Mouse (Mus musculus) heart, embryonic 16.5 days (tissue): ENCODE results near the gene Klhl31. TPM values are rescaled to one million over a fixed set of nuclear protein-coding genes. Genes with fewer than 3 reads are reported as not detected.

ENCODE experiments used
- ATAC-seq: fragments of 200-750 bp; cut with Nextera tagmentation; replicated peaks from 2 replicates; pipeline ENCODE4 v1.8.0; 2017; ENCODE audit warnings: moderate number of reproducible peaks; ENCODE audit not compliant: insufficient read depth, low FRiP score; ENCODE audit errors: extremely low read depth
- H3K27ac ChIP-seq: fragments of 300-500 bp; sonication (generic); 2 replicates; pipeline ENCODE4 v1.5.1; 2014; ENCODE audit warnings: mild to moderate bottlenecking, low read length, control low read depth, moderate library complexity
- H3K27me3 ChIP-seq: fragments of 300-500 bp; sonication (generic); 2 replicates; pipeline ENCODE4 v1.6.1; 2014; ENCODE audit warnings: low read length, mixed read lengths; ENCODE audit not compliant: control insufficient read depth, insufficient read depth
- H3K36me3 ChIP-seq: fragments of 300-500 bp; sonication (generic); 2 replicates; pipeline ENCODE4 v1.6.1; 2014; ENCODE audit not compliant: control insufficient read depth, insufficient read depth
- H3K4me1 ChIP-seq: fragments of 300-500 bp; sonication (generic); 2 replicates; pipeline ENCODE4 v1.6.1; 2014; ENCODE audit warnings: low read length, mixed read lengths; ENCODE audit not compliant: control insufficient read depth, insufficient read depth
- H3K4me2 ChIP-seq: fragments of 300-500 bp; sonication (generic); 2 replicates; pipeline ENCODE4 v1.6.1; 2014; ENCODE audit warnings: low read depth, mild to moderate bottlenecking, control low read depth, low read length
- H3K4me3 ChIP-seq: fragments of 300-500 bp; sonication (generic); 2 replicates; pipeline ENCODE4 v1.5.1; 2014; ENCODE audit warnings: mild to moderate bottlenecking, control low read depth, low read length
- H3K9ac ChIP-seq: fragments of 300-500 bp; sonication (generic); 2 replicates; pipeline ENCODE4 v1.6.1; 2014; ENCODE audit warnings: low read length, control low read depth
- H3K9me3 ChIP-seq: fragments of 300-500 bp; sonication (generic); replicated peaks from 2 replicates; pipeline ENCODE4 v1.6.1; 2016; ENCODE audit warnings: low read length; ENCODE audit not compliant: control insufficient read depth
- WGBS: fragments of 180-500 bp; shearing (Covaris S2); extraction: QIAGEN DNeasy Blood & Tissue Kit; methylation state at CpG from one replicate; pipeline ENCODE4 v1.1.7; 2014; 5-methylcytosine and 5-hydroxymethylcytosine counted together
- polyA plus RNA-seq: library from polyadenylated mRNA; unstranded; fragments of >200 nt; fragmentation: Nextera tagmentation; extraction: Ambion mirVana; gene quantifications from 2 replicates; pipeline ENCODE4 v1.2.1, GENCODE M21; 2015

Gene Klhl31
- polyA plus RNA-seq, 1 experiment from 2014 or later, result 59.9 TPM

DNA sequence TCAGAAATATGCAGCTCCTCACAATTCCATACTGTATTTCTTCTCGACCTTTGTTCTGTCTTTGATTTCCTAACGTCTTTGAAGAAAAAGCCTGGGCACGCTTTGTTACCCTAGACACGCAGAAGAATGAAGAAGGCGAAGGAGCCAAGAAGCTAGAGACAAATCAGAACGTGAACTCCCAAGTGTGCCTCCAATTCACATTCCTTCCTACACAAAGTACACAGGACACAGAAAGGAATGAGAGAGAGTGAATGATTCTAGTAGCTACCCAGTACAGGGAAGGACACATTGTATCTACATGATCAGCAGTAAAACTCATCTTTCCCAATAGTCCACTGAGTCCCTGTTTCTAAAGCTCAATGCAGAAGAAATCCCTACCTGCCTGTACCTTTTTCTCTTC, 33.8 kb downstream of the Klhl31 start:
- H3K4me3 ChIP-seq, result no peak overlapping the region
- no peak overlapping the region for H3K27ac ChIP-seq
- no peak for ATAC-seq
- no peaks in the 10 kb centered on the region for H3K27me3 ChIP-seq
- 79% methylated on average over 6 of the region's 6 CpGs for WGBS
- H3K4me2 ChIP-seq, result no peak overlapping the region
- H3K36me3 ChIP-seq, result no peaks in the 10 kb centered on the region
- H3K9ac ChIP-seq, result no peak overlapping the region
- peaks cover 6% of the 10 kb centered on the region for H3K9me3 ChIP-seq
- no peaks in the 10 kb centered on the region for H3K4me1 ChIP-seq

DNA sequence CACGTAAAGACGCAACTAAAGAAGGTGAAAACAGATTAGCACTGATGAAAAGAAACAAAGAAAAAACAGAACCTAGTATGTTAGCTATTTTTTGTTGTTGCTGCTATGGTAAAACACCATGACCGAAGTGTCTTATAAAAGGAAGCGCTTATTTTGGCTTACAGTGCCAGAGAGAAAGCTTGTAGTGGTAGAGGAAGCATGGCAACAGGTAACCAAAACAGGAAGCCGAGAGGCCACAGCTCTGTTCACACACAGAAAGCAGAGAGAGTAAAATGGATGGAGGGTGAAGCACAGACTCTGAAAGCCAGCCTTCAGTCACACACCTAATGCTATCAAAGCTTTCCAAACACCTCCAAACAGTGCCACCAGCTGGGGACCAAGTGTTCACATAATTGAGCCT, 34.7 kb downstream of the Klhl31 start:
- 91% methylated on average over 5 of the region's 5 CpGs for WGBS

DNA sequence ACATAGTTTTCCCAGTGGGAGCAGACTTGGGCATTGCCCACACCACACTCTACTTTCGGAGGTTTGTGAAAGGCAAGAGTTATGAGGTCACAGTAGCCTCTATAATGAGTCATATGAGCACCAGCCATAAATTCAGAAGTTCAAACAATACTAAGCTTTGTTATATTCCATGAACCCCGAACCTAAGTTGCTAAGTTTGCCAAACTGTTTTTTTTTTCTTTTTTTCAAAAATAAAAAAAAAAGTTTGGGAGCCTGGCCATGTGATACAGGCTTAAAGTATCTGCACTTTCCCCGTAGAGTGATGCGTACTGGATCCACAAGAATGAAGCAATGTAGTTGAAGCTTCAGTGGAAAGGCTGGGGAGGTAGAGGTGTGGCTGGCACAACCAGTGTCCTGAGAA, 36.9 kb downstream of the Klhl31 start:
- ATAC-seq, result no peak
- no peaks in the 10 kb centered on the region for H3K27me3 ChIP-seq
- no peak overlapping the region for H3K4me3 ChIP-seq
- H3K9me3 ChIP-seq, result peaks cover 6% of the 10 kb centered on the region
- no peak overlapping the region for H3K27ac ChIP-seq
- no peaks in the 10 kb centered on the region for H3K4me1 ChIP-seq
- 85% methylated on average over 4 of the region's 4 CpGs for WGBS
- H3K4me2 ChIP-seq, result no peak overlapping the region
- H3K36me3 ChIP-seq, result no peaks in the 10 kb centered on the region
- no peak overlapping the region for H3K9ac ChIP-seq

More for the DNA sequence above, 34.7 kb downstream of the Klhl31 start:
- Histone ChIP-seq H3K27ac (no peak overlapping the region), H3K4me1 (no peaks in the 10 kb centered on the region), H3K4me3 (no peak overlapping the region), H3K27me3 (no peaks in the 10 kb centered on the region), H3K4me2 (no peak overlapping the region), H3K9me3 (peaks cover 6% of the 10 kb centered on the region), H3K9ac (no peak overlapping the region), H3K36me3 (no peaks in the 10 kb centered on the region)
- ATAC-seq, result no peak

DNA sequence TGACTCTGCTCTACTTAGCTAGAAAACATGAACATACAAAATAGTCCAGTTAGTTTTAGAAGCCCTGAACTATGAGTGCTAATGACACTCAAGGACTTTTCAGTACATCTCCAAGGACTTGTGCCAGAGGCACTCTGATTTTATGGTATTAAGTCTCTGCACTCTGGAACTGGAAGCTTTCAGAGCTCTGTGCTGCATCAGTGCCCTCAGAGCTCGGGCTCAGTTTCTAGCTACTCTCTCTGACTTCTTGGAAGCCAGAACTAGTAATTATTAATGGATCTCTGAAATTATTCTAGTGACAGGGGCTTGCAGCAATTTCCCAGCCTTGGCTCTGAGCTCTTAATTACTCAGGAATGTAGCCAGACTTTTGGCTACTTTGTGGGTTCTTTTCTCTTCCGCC, 37.7 kb downstream of the Klhl31 start:
- Histone ChIP-seq H3K9ac (no peak overlapping the region), H3K4me2 (no peak overlapping the region), H3K27ac (no peak overlapping the region), H3K27me3 (no peaks in the 10 kb centered on the region), H3K4me3 (no peak overlapping the region), H3K9me3 (peaks cover 6% of the 10 kb centered on the region), H3K36me3 (no peaks in the 10 kb centered on the region), H3K4me1 (no peaks in the 10 kb centered on the region)
- ATAC-seq, result no peak
- WGBS, result 75% methylated on average over 2 of the region's 2 CpGs

DNA sequence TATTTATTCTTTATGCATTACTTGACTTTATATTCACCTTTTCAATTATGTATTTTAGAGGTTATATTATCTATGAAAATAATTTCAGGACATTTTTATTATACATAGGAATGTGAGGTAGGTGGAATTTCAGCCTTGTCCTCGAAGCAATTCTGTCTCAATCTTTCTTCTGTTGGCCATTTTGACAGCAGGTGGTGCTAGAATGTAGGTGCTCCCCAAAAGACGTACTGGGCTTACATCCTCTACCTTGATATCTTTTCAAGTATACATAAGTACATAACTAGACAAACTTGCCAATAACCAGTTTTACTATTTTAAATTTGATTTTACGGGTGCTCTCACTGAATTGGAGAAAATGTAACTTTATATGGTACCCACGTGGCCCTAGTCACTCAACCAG, 48.6 kb downstream of the Klhl31 start:
- no peak for ATAC-seq
- Histone ChIP-seq H3K9ac (no peak overlapping the region), H3K9me3 (no peaks in the 10 kb centered on the region), H3K4me3 (no peak overlapping the region), H3K4me2 (no peak overlapping the region), H3K27ac (no peak overlapping the region), H3K4me1 (no peaks in the 10 kb centered on the region), H3K27me3 (no peaks in the 10 kb centered on the region), H3K36me3 (no peaks in the 10 kb centered on the region)
- 75% methylated on average over 4 of the region's 4 CpGs for WGBS

DNA sequence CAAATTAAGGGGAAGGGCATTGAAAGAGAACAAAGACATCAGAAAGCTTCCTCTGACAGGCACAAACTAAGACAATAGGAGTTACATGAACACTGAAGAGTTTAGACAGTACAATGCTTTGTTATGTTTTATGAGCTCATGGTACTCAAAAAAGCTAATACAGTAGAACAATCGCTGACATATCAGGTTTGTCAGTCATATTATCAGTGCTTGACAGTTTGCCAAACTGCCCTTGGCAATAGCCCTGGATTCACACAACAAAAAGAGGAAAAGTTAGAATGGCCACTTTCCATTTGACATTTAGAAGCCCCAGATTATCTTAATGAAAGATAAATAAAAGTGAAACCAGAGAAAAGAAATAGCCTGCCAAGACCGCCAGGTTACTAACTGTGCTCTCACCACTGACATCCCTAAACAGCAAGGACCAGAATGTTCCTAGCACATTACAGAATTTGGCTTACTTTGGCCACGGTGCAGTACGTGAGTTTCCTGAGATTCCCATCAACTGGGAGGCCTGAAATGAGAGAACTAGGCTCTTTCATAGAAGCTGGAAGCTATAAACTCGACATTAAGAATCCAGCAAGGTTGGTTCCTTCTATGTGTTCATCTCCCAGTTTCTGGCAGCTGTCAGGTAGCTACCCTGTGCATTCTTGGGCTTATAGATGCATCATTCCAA, 49.7 kb downstream of the Klhl31 start:
- Histone ChIP-seq H3K9me3 (no peaks in the 10 kb centered on the region), H3K4me3 (no peak overlapping the region), H3K27ac (peak overlapping the region; percentile 31; the same call in 1 of the 2 replicates), H3K4me2 (no peak overlapping the region), H3K27me3 (no peaks in the 10 kb centered on the region), H3K36me3 (no peaks in the 10 kb centered on the region), H3K4me1 (no peaks in the 10 kb centered on the region), H3K9ac (no peak overlapping the region)
- WGBS, result 46% methylated on average over 5 of the region's 5 CpGs
- ATAC-seq, result no peak

DNA sequence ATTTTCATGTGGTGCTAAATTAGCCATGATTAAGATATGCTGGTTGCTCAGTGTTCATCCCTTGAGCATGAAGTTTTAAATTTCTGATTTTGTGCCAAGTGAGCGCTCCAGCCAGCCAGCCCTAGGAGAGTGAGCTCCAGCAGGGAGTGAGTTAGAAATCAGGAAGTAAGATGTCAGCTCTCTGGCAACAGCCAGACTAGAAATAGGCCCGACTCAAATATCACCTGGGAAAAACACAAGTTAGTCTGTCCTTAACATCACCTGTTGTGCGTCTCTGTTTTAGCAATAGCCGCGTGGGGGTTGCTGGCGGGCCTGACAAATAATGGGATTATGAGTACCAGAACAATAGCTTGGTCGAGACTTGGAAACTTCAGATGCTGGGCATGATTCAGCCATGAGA, 56.4 kb downstream of the Klhl31 start:
- Histone ChIP-seq H3K9ac (no peak overlapping the region), H3K9me3 (peaks cover 3% of the 10 kb centered on the region; the same call in 1 of the 2 replicates), H3K36me3 (no peaks in the 10 kb centered on the region), H3K4me2 (no peak overlapping the region), H3K27ac (no peak overlapping the region), H3K4me3 (no peak overlapping the region), H3K27me3 (no peaks in the 10 kb centered on the region), H3K4me1 (no peaks in the 10 kb centered on the region; the same call in 1 of the 2 replicates)
- ATAC-seq, result no peak
- 70% methylated on average over 7 of the region's 7 CpGs for WGBS

DNA sequence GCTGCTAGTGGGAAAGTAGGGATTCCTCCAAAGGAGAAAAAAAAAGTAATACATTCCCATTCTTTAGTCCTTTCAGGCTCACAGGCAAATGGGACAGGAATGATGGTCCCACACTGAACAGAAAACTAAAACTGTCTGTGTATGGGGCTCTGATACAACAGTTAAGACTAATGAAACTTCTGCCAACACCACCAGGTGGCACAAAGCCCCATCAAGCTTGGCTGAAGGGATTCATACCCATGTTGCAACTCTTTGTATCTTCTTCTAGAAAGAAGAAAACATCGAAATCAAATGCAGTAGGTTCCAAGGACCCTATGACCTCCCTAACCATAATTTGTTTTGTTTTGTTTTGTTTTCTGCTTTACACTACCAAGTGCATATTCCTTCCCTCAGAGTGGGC, 57.1 kb downstream of the Klhl31 start:
- no peak for ATAC-seq
- no peaks in the 10 kb centered on the region for H3K27me3 ChIP-seq
- WGBS, result 94% methylated on average over 1 of the region's 1 CpGs
- H3K4me2 ChIP-seq, result no peak overlapping the region
- H3K4me1 ChIP-seq, result no peaks in the 10 kb centered on the region; the same call in 1 of the 2 replicates
- no peak overlapping the region for H3K4me3 ChIP-seq
- no peak overlapping the region for H3K27ac ChIP-seq
- peaks cover 3% of the 10 kb centered on the region; the same call in 1 of the 2 replicates for H3K9me3 ChIP-seq
- no peaks in the 10 kb centered on the region for H3K36me3 ChIP-seq
- H3K9ac ChIP-seq, result no peak overlapping the region

DNA sequence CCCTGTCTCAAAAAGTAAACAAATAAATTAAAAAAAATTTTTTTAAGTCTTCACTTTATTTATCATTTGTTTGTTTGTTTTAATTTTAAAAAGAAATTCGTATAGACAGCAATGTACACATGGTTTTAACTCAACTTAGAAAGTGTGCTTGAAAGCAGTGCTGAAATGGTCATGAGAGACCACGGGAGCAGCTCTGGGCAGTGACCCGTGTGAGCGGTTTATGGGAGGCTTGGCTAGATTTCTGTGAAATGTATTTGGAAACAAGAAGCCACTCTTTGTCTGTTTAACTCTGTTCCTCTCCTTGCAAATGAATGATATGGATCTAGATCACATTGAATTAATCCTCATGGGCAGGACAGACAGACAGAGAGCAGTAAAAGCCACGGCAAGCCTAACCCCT, 59.3 kb downstream of the Klhl31 start:
- Histone ChIP-seq H3K9me3 (peaks cover 3% of the 10 kb centered on the region; the same call in 1 of the 2 replicates), H3K4me2 (no peak overlapping the region), H3K4me1 (no peaks in the 10 kb centered on the region; the same call in 1 of the 2 replicates), H3K9ac (no peak overlapping the region), H3K4me3 (no peak overlapping the region), H3K36me3 (no peaks in the 10 kb centered on the region), H3K27ac (no peak overlapping the region), H3K27me3 (no peaks in the 10 kb centered on the region)
- WGBS, result 77% methylated on average over 5 of the region's 5 CpGs
- ATAC-seq, result no peak
